In the genomic region with DNA sequence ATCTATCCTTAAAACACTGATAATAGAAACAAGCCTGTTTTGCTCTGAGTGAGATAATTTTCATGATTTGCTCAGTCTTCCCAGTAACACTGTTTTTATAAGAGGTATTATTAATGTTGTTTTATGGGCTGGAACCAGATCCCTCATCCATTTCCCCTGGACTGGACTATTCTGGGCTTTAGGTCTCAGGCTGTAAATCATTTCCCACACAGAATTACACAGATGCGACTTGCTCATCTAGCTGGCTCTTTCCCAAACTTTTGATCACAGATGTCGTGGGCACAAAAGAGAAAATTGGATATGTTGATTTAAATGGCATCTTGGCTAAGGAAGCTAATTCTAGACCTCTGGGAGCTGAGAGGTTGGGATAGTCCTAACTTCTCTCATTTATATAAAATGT, we compare ENCODE assay signal across 31 mouse cellular contexts. TPM values are rescaled to one million over a fixed set of nuclear protein-coding genes. Genes with fewer than 3 reads are reported as not detected.
DNase-seq lines count a peak whose midpoint lies in the region; ATAC-seq and TF ChIP-seq lines count a peak whose summit lies in the region.
"Had no signal": no experiment of that assay in that cellular context is flagged by ENCODE, and none has a peak within 500 bp of the region (broad histone marks: within the 10 kb centered on the region; RNA-seq: fewer than 3 reads in every experiment).

TSS of gene Olfr1260 (plus strand) at position 157 of the 400 bp plus-strand sequence.

- WGBS in forebrain, postnatal 0 days = 53% methylated on average over 2 of the region's 2 CpGs
- 88% methylated on average over 2 of the region's 2 CpGs for WGBS in forebrain, embryonic 12.5 days
- 3% methylated on average over 2 of the region's 2 CpGs for WGBS in kidney, postnatal 0 days
- 45% methylated on average over 2 of the region's 2 CpGs for WGBS in intestine, embryonic 15.5 days

- no peaks in the 10 kb centered on the region for H3K27me3 ChIP-seq in forebrain, postnatal 0 days (ENCODE audit: insufficient read depth, low read length)
- no peaks in the 10 kb centered on the region for H3K27me3 ChIP-seq in forebrain, embryonic 12.5 days
- H3K27me3 ChIP-seq in kidney, postnatal 0 days (ENCODE audit: insufficient read depth, low read length) = no peaks in the 10 kb centered on the region
- no peaks in the 10 kb centered on the region for H3K27me3 ChIP-seq in intestine, embryonic 15.5 days (replicated peaks)
- H3K27me3 ChIP-seq: forebrain, embryonic 15.5 days; neural tube, embryonic 12.5 days had no signal

- no peaks in the 10 kb centered on the region for H3K36me3 ChIP-seq in forebrain, postnatal 0 days (ENCODE audit: insufficient read depth)
- H3K36me3 ChIP-seq in forebrain, embryonic 12.5 days (replicated peaks) = no peaks in the 10 kb centered on the region
- H3K36me3 ChIP-seq in kidney, postnatal 0 days (ENCODE audit: insufficient read depth, low read length) = no peaks in the 10 kb centered on the region
- no peaks in the 10 kb centered on the region for H3K36me3 ChIP-seq in intestine, embryonic 15.5 days
- H3K36me3 ChIP-seq: forebrain, embryonic 15.5 days; neural tube, embryonic 12.5 days had no signal

- H3K27ac ChIP-seq in forebrain, postnatal 0 days (ENCODE audit: low read depth, low read length) = no peak within 1 kb of the TSS
- H3K27ac ChIP-seq in forebrain, embryonic 12.5 days = no peak within 1 kb of the TSS
- H3K27ac ChIP-seq in kidney, postnatal 0 days = no peak within 1 kb of the TSS
- H3K27ac ChIP-seq in intestine, embryonic 15.5 days = no peak within 1 kb of the TSS
- H3K27ac ChIP-seq: forebrain, embryonic 15.5 days; heart, adult 2 months; liver, embryonic 14.5 days; neural tube, embryonic 12.5 days had no signal

- no peak for ATAC-seq in forebrain, postnatal 0 days
- no peak for ATAC-seq in forebrain, embryonic 12.5 days (ENCODE audit: low FRiP score)
- no peak for ATAC-seq in kidney, postnatal 0 days (replicated peaks; ENCODE audit: low FRiP score, low read depth)
- ATAC-seq in intestine, embryonic 15.5 days = no peak
- ATAC-seq: forebrain, embryonic 15.5 days; hindbrain, embryonic 16.5 days had no signal

- peak; percentile 5 for DNase-seq in forebrain, postnatal 0 days
- peak; percentile 29 for DNase-seq in kidney, postnatal 0 days (ENCODE audit: low spot score)
- no peak for DNase-seq in kidney, adult 9 months
- DNase-seq in right cerebral cortex, adult 18-20 months = peak; percentile 5
- no peak for DNase-seq in right cerebral cortex, postnatal 14 days
- DNase-seq in telencephalon, adult 2 months (ENCODE audit: low read depth, low spot score) = peak; percentile 24
- DNase-seq: cerebellum, adult 9-10 months; gastrocnemius, postnatal 10 days; heart, adult 2 months; heart, postnatal 36 days; kidney, adult 18-20 months had no signal

- H3K4me1 ChIP-seq in forebrain, postnatal 0 days (ENCODE audit: insufficient read depth) = no peaks in the 10 kb centered on the region
- no peaks in the 10 kb centered on the region for H3K4me1 ChIP-seq in forebrain, embryonic 12.5 days
- no peaks in the 10 kb centered on the region for H3K4me1 ChIP-seq in kidney, postnatal 0 days (replicated peaks; ENCODE audit: insufficient read depth, low read length)
- H3K4me1 ChIP-seq in intestine, embryonic 15.5 days (replicated peaks) = no peaks in the 10 kb centered on the region
- H3K4me1 ChIP-seq: forebrain, embryonic 15.5 days; neural tube, embryonic 12.5 days had no signal

- TF ChIP-seq CTCF in forebrain, postnatal 0 days (IDR thresholded peaks at IDR 0.05; ENCODE audit: low read depth) = no peak
- TF ChIP-seq CTCF in kidney, postnatal 0 days (IDR thresholded peaks at IDR 0.05; ENCODE audit: low read depth) = no peak

- H3K4me3 ChIP-seq in forebrain, postnatal 0 days (ENCODE audit: low read depth, low read length) = no peak within 1 kb of the TSS
- no peak within 1 kb of the TSS for H3K4me3 ChIP-seq in forebrain, embryonic 12.5 days (replicated peaks)
- no peak within 1 kb of the TSS for H3K4me3 ChIP-seq in kidney, postnatal 0 days (replicated peaks; ENCODE audit: low read depth, low read length)
- no peak within 1 kb of the TSS for H3K4me3 ChIP-seq in intestine, embryonic 15.5 days (replicated peaks)
- H3K4me3 ChIP-seq: erythroblast, embryonic 14.5 days; forebrain, embryonic 15.5 days; heart, adult 2 months; neural tube, embryonic 12.5 days had no signal

- H3K4me2 ChIP-seq in forebrain, postnatal 0 days (ENCODE audit: low read depth) = no peak within 1 kb of the TSS
- H3K4me2 ChIP-seq in forebrain, embryonic 12.5 days = no peak within 1 kb of the TSS
- no peak within 1 kb of the TSS for H3K4me2 ChIP-seq in kidney, postnatal 0 days (ENCODE audit: low read length)
- H3K4me2 ChIP-seq in intestine, embryonic 15.5 days (replicated peaks) = no peak within 1 kb of the TSS
- H3K4me2 ChIP-seq: forebrain, embryonic 15.5 days; midbrain, embryonic 11.5 days; neural tube, embryonic 12.5 days had no signal

- H3K9me3 ChIP-seq in forebrain, postnatal 0 days (ENCODE audit: low read length) = no peaks in the 10 kb centered on the region
- no peaks in the 10 kb centered on the region for H3K9me3 ChIP-seq in forebrain, embryonic 12.5 days
- no peaks in the 10 kb centered on the region for H3K9me3 ChIP-seq in kidney, postnatal 0 days (replicated peaks; ENCODE audit: low read length)
- H3K9me3 ChIP-seq in intestine, embryonic 15.5 days = no peaks in the 10 kb centered on the region
- H3K9me3 ChIP-seq: forebrain, embryonic 15.5 days; neural tube, embryonic 12.5 days had no signal

- H3K9ac ChIP-seq in forebrain, postnatal 0 days = no peak within 1 kb of the TSS
- H3K9ac ChIP-seq in forebrain, embryonic 12.5 days = no peak within 1 kb of the TSS
- no peak within 1 kb of the TSS for H3K9ac ChIP-seq in kidney, postnatal 0 days (ENCODE audit: low read depth, low read length)
- H3K9ac ChIP-seq in intestine, embryonic 15.5 days = no peak within 1 kb of the TSS
- H3K9ac ChIP-seq: forebrain, embryonic 15.5 days; liver, embryonic 14.5 days; neural tube, embryonic 12.5 days had no signal

RNA-seq across cellular contexts. Expression of gene Olfr1260, which starts in this region (rescaled TPM):
- not detected in 2 replicates for total RNA-seq in forebrain, postnatal 0 days (2014; rRNA removed)
- not detected in 2 replicates for polyA plus RNA-seq in forebrain, postnatal 0 days (2015; fragmentation: Nextera tagmentation; extraction: Ambion mirVana)
- not detected in 2 replicates for polyA plus RNA-seq in forebrain, embryonic 12.5 days (2016; fragmentation: Nextera tagmentation; extraction: Ambion mirVana)
- polyA plus RNA-seq in kidney, postnatal 0 days (2015; fragmentation: Nextera tagmentation; extraction: Ambion mirVana) = not detected in 2 replicates
- polyA plus RNA-seq in intestine, embryonic 15.5 days (2015; fragmentation: Nextera tagmentation; extraction: Ambion mirVana) = not detected in 2 replicates
- total RNA-seq: adrenal gland, adult 18-20 months; adrenal gland, postnatal 4 days; gastrocnemius, postnatal 10 days; heart, adult 2 months; heart, postnatal 36 days; layer of hippocampus, postnatal 14 days; left cerebral cortex, postnatal 14 days had no signal
- polyA plus RNA-seq: cortical plate, adult 2 months; embryonic facial prominence, embryonic 11.5 days; forebrain, embryonic 15.5 days; heart, adult 2 months; heart, embryonic 14.5 days; hindbrain, embryonic 16.5 days; limb, embryonic 14.5 days; liver, embryonic 14.5 days; lung, embryonic 16.5 days; midbrain, embryonic 11.5 days; neural tube, embryonic 12.5 days; stomach, embryonic 16.5 days; thymus, postnatal 0 days; urinary bladder, adult 2 months had no signal

Comparison
In these comparisons a context has a peak if more than half of its experiments do, and no peak if none do; other contexts are left out.
1. DNase-seq: peak in right cerebral cortex, adult 18-20 months (single experiment) and telencephalon, adult 2 months (single experiment); none in kidney, adult 9 months (single experiment) and right cerebral cortex, postnatal 14 days (single experiment).
2. Peak in DNase-seq in forebrain, postnatal 0 days; RNA of the gene not detected or under 1 TPM.
3. Peak in DNase-seq in kidney, postnatal 0 days; RNA of the gene not detected or under 1 TPM.